Mouse (Mus musculus): ENCODE results near the gene Zc3h12d.

The Zc3h12d gene

DNA sequence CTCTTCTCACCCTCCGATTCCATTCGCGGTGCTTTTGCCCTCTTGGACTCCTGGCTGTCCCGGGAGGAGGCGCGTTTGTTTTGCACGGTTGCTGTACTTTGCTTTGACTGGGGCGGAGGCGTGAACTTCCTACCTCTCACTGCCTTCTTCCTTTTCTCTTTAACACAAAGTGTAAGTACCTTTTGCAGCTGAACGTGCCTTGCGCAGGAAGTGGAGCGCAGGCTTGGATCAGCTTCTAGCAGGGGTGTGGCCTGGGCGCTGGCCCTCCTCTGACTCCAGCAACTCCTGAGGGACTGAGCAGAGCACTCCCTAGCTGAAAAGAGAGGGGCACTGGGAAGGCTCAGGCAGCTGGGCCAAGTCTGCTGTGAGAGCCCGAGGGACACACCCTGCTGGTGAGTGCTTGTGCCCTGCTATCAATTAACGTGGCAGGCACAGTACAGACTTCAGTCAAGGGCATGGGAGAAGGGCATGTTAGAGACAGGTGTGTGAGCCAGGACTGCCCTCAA, at the start of gene Zc3h12d:
TSS of gene Zc3h12d (plus strand) at position 300 of the 506 bp plus-strand sequence.
- POLR2A ChIA-PET, result interaction anchor here in 2 of 4 experiments (0.6 to 1.4 kb wide), 3 partner anchors 10 to 242 kb away, joined by 3 to 4 read pairs (median 4); no protein-coding TSS in a partner anchor
- CTCF ChIA-PET, result interaction anchor here in 2 of 4 experiments (0.5 to 0.8 kb wide), 3 partner anchors 144 to 410 kb away, joined by 4 to 5 read pairs (median 4); no protein-coding TSS in a partner anchor

- CTCF ChIA-PET, result no interaction called here
- POLR2A ChIA-PET, result no interaction called here
Measured at GRCm38 (mm10) chr10:7787319-7787718, 45.0 kb upstream of the Zc3h12d start.

GRCm38 (mm10) chr10:7792254-7792750, 40.0 kb upstream of the Zc3h12d start:
- POLR2A ChIA-PET, result interaction anchor here in 3 of 4 experiments (0.5 to 2.7 kb wide), 29 partner anchors 8 to 1964 kb away, joined by 3 to 22 read pairs (median 4); partner anchors contain the start of genes Katna1 (in 2 of the 3) and Pcmt1 (in 1 of the 3)
- CTCF ChIA-PET, result interaction anchor here in 1 of 4 experiments (1.2 kb wide), 1 partner anchor 12 kb away, joined by 3 read pairs; no protein-coding TSS in a partner anchor

- ChIA-PET CTCF (interaction anchor here in 2 of 4 experiments (0.6 to 1.2 kb wide), 2 partner anchors 12 to 177 kb away, joined by 3 read pairs; no protein-coding TSS in a partner anchor), POLR2A (interaction anchor here in 3 of 4 experiments (0.5 to 2.7 kb wide), 33 partner anchors 8 to 1965 kb away, joined by 3 to 22 read pairs (median 3); partner anchors contain the start of genes Katna1 (in 2 of the 3) and Pcmt1 (in 1 of the 3))
Measured at GRCm38 (mm10) chr10:7792751-7793385, 39.4 kb upstream of the Zc3h12d start, which contains the start of the genes Ginm1 and Ppil4. Gene Ginm1 (minus strand): TSS chr10:7792824. Gene Ppil4 (plus strand): TSS chr10:7792891.

GRCm38 (mm10) chr10:7801258-7801657, 31.0 kb upstream of the Zc3h12d start:
- ChIA-PET POLR2A (interaction anchor here in 1 of 4 experiments (1.0 kb wide), 1 partner anchor 15 kb away, joined by 3 read pairs; no protein-coding TSS in a partner anchor), CTCF (no interaction called here)

DNA sequence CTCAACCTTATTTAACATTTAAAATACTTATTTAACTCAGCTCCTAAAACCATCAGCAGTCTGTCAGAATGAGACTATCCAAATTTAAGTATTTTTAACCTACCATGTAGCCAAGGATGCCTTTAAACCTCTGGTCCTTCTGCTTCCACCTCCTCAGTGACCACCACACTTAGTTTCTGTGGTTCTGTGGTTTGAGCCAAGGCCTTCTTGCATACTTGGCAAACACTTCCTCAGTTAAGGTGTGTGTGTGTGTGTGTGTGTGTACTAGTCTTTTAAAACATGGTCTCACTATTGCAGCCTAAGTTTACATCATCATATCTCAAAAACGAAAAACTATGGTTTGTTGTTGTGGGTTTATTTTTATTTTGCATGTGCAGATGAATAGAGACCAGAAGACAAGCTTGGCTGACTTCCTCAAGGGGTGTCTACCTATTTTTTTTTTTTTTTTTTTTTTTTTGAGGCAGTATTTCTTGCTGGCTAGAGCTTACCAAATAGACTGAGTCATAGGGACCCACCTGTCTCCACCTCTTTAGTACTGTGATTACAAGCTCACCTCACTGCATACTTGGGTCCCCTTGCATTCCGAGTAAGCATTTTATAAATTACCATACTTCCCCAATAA, 29.6 kb upstream of the Zc3h12d start:
- ChIA-PET POLR2A (interaction anchor here in 1 of 4 experiments (0.6 to 1.7 kb wide), 2 partner anchors 10 to 593 kb away, joined by 5 to 7 read pairs; partner anchors contain the start of genes Ginm1 and Ppil4), CTCF (interaction anchor here in 1 of 4 experiments (0.6 kb wide), 1 partner anchor 223 kb away, joined by 3 read pairs; no protein-coding TSS in a partner anchor)

- POLR2A ChIA-PET, result no interaction called here
- CTCF ChIA-PET, result interaction anchor here (0.6 to 0.9 kb wide), 4 partner anchors 12 to 99 kb away, joined by 3 to 10 read pairs (median 4); no protein-coding TSS in a partner anchor
Measured at GRCm38 (mm10) chr10:7809937-7810336, 22.3 kb upstream of the Zc3h12d start.

- ChIA-PET CTCF (no interaction called here), POLR2A (interaction anchor here in 1 of 4 experiments (0.8 to 1.1 kb wide), 2 partner anchors 12 to 16 kb away, joined by 3 read pairs; no protein-coding TSS in a partner anchor)
Measured at GRCm38 (mm10) chr10:7816476-7816875, 15.8 kb upstream of the Zc3h12d start.

- ChIA-PET CTCF (interaction anchor here in 2 of 4 experiments (0.7 kb wide), 2 partner anchors 46 to 485 kb away, joined by 3 read pairs; no protein-coding TSS in a partner anchor), POLR2A (interaction anchor here in 2 of 4 experiments (0.8 to 1.0 kb wide), 2 partner anchors 8 to 15 kb away, joined by 3 to 5 read pairs; no protein-coding TSS in a partner anchor)
Measured at GRCm38 (mm10) chr10:7818676-7819075, 13.6 kb upstream of the Zc3h12d start.

GRCm38 (mm10) chr10:7819156-7819555, 13.1 kb upstream of the Zc3h12d start:
- CTCF ChIA-PET, result interaction anchor here in 2 of 4 experiments (0.7 kb wide), 2 partner anchors 46 to 484 kb away, joined by 3 read pairs; no protein-coding TSS in a partner anchor

GRCm38 (mm10) chr10:7819603-7820002, 12.7 kb upstream of the Zc3h12d start:
- ChIA-PET CTCF (interaction anchor here in 2 of 4 experiments (0.6 to 0.7 kb wide), 3 partner anchors 47 to 484 kb away, joined by 3 read pairs; no protein-coding TSS in a partner anchor), POLR2A (no interaction called here)

More at GRCm38 (mm10) chr10:7819156-7819555, 13.1 kb upstream of the Zc3h12d start:
- POLR2A ChIA-PET, result no interaction called here

DNA sequence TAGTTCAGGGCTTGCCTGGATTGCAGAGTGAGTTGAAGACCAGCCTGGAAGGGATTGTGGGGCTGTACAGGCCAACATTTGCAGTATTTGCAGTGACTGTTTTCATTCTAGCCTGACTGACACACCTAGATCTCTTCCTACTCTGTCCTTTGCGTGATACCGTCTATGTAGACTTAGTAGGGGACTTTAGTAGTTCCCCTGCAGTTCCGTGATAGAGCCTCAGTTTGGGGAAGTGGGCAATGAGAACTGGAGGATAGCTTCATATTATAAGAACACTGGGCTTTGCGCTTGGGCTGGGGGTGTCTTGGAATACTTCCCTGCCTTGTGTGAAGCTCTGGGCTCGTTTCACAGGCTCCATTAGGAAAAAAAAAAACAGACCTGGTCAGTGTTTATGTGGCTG, 12.1 kb upstream of the Zc3h12d start:
- ChIA-PET CTCF (interaction anchor here in 2 of 4 experiments (0.6 to 0.8 kb wide), 3 partner anchors 192 to 716 kb away, joined by 3 to 5 read pairs (median 3); no protein-coding TSS in a partner anchor), POLR2A (interaction anchor here in 1 of 4 experiments (0.9 kb wide), 1 partner anchor 9 kb away, joined by 3 read pairs; no protein-coding TSS in a partner anchor)

DNA sequence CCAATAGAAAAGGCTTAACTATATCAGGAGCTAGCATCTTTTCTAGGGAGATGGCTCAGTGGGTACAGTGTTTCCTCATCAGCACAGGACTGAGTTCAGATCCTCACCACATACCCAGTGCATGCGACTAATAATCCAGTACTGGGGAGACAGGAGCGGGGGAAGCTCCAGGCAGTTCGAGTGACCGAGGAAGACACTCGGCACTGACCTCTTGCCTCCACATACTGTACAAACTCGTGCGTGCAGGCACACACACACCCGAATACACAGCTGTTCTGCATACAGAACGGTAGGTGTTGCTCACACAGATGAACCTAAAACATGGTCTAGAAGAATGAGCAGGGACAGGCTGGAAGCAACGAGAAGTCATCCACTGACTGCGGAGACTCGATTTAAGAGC, 10.3 kb upstream of the Zc3h12d start:
- CTCF ChIA-PET, result no interaction called here
- POLR2A ChIA-PET, result interaction anchor here in 3 of 4 experiments (0.6 to 1.2 kb wide), 8 partner anchors 9 to 609 kb away, joined by 3 to 4 read pairs (median 3); partner anchors contain the start of genes Ginm1 (in 1 of the 3) and Ppil4 (in 1 of the 3)

GRCm38 (mm10) chr10:7824663-7825280, 7.5 kb upstream of the Zc3h12d start:
- POLR2A ChIA-PET, result interaction anchor here in 2 of 4 experiments (0.6 to 1.3 kb wide), 3 partner anchors 10 to 301 kb away, joined by 3 to 5 read pairs (median 3); no protein-coding TSS in a partner anchor
- CTCF ChIA-PET, result interaction anchor here in 1 of 4 experiments (1.5 kb wide), 1 partner anchor 15 kb away, joined by 3 read pairs; no protein-coding TSS in a partner anchor

GRCm38 (mm10) chr10:7825281-7825665, 7.0 kb upstream of the Zc3h12d start:
- CTCF ChIA-PET, result no interaction called here
- POLR2A ChIA-PET, result interaction anchor here in 1 of 4 experiments (1.3 kb wide), 1 partner anchor 9 kb away, joined by 3 read pairs; no protein-coding TSS in a partner anchor

GRCm38 (mm10) chr10:7826106-7826505, 6.2 kb upstream of the Zc3h12d start:
- ChIA-PET CTCF (no interaction called here), POLR2A (interaction anchor here in 1 of 4 experiments (1.3 kb wide), 1 partner anchor 8 kb away, joined by 3 read pairs; no protein-coding TSS in a partner anchor)

- POLR2A ChIA-PET, result interaction anchor here in 2 of 4 experiments (0.7 to 1.0 kb wide), 2 partner anchors 8 to 103 kb away, joined by 3 to 4 read pairs; no protein-coding TSS in a partner anchor
Measured at GRCm38 (mm10) chr10:7833377-7834165, 1.3 kb downstream of the Zc3h12d start.

More at GRCm38 (mm10) chr10:7833377-7834165, 1.3 kb downstream of the Zc3h12d start:
- CTCF ChIA-PET, result interaction anchor here in 2 of 4 experiments (0.6 to 1.0 kb wide), 2 partner anchors 37 to 79 kb away, joined by 3 to 4 read pairs; no protein-coding TSS in a partner anchor
